Mouse (Mus musculus) stomach, postnatal 0 days (tissue): ENCODE results near the gene Ccsap.
A peak's percentile ranks its signal among the peaks of the same experiment; 100 is the strongest.

Experiments used
- CTCF ChIP-seq: IDR thresholded peaks from 2 replicates; pipeline ENCODE4 v1.5.1; 2016; ENCODE audit warnings: antibody characterized with exemption, low read depth, mild to moderate bottlenecking, moderate library complexity
- EP300 ChIP-seq: optimal IDR thresholded peaks from 2 replicates; pipeline ENCODE3; 2016; ENCODE audit warnings: antibody characterized with exemption

- no peak for TF ChIP-seq EP300
- peak; percentile 85 for TF ChIP-seq CTCF
Measured at GRCm38 (mm10) chr8:123832757-123833156, 27.3 kb downstream of the Ccsap start.
